Mouse (Mus musculus) retina, embryonic 14.5 days (tissue): ENCODE results near the gene Phactr4.

Source experiments
- DNase-seq: peaks from one replicate; pipeline ENCODE4 v3.0.0-alpha.2; 2015; ENCODE audit warnings: low spot score

The Phactr4 gene

DNA sequence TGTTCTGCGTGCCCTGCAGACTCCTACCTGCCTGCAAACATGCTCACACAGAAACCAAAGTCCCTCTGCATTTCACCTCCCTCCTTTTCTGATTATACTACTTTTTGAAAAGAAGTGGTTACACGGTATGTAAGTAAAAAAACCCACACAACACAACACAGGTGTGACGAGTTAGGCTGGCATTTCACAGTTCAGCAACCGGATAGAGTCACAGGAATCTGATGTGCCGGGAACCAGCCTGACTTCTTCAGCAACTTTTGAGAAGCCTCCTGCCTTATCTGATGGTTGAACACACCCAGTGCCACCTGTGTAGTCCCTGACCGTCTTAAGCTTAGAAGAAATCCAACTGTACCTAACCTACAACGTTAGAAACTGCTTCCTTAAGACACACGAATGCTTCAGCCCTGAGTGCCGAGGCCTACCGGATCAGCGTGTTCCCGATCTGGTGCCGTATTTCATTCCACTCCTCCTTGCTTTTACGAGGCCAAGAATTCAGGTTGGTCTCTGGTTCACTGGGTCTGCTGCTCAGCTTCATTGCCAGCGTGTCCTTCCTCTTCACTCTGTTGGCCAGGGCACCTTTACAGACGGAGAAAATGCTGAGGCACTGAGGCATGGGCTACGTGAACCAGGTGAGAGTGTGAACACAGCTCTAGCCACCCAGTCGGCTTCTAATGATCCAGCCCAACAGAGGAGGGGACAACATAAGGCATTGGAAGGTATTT is 54.6 kb downstream of the Phactr4 start:
- no peak for DNase-seq

DNA sequence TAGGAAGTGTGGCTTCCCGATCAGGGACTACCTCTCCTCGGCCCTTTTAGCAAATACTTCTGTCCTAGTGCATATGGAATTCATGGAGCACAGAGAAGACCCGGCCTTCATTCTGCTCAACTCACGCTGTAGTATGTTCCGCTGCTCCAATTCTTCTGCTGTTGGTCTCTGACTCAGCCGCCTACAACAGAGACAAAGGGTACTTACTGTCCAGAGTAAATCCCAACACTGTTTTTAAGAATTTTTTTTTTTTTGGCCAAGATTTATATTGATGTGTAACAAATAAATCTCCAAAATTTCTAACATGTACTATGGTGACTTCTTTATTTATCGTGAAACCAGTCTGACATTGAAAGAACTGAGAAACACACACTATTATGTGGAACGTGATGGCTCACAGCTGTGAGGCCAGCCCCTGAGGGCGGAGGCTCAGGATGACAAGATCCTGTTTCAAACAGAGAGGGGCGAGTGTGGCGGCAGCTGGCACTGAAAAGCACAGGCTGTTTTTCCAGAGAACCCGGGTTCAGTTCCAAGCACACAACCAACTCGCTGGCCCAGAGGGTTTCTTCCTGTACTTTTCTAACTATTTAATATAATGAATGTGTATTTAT is 56.7 kb downstream of the Phactr4 start:
- no peak for DNase-seq

DNA sequence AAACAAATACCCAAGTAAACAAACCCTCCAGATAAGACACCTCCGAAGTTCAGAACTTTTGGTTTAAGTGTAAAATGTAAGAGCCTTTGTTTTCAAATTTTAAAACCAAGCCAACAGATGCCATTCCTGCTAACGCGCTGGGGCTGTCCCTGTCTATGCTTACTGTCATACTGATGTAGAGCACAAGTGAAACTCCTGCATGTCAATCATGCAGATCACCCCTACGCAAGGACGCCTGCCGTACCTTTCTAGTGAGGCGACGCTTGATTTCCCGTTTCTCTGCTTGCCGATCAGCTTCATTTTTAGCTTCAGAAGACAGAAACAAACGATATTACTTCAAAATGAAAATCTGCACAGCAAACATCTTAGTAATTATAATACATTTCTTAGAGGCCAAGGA is 58.8 kb downstream of the Phactr4 start:
- DNase-seq = no peak

DNA sequence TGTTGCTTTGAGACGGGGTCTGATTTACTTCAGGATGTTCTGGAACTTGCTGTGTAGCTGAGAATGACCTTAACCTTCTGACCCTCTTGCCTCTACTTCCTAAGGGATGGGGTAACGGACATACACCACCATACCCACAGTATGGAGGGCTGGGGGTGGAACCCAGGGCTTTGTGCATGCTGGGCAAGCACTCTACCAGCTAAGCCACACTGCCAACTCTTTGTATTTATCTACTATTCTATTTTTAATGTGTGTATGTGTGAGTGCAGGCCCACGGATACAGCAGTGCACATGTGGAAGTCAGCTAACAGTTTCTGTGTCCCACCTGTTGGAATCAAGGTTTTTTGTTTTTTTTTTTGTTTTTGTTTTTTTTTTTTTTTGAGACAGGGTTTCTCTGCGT is 62.8 kb downstream of the Phactr4 start:
- no peak for DNase-seq

DNA sequence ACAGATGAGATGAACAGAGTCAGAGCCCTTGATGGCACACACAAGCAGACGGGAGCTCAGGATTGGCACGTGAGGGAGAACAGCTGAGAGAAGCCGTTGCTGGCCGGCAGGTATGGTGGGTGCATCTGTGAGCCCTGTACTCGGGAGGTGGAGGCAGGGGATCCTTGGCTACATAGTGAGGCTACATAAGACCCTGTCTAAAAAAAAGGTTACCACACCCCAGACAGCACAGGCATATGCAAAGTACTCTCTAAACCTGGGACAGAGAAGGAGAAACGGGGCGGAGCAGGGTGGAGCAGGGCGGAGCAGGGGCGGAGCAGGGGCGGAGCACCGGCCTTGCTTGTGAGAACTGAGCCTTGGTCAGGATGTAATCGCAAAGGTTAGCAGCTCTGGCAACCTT is 66.1 kb downstream of the Phactr4 start:
- no peak for DNase-seq

DNA sequence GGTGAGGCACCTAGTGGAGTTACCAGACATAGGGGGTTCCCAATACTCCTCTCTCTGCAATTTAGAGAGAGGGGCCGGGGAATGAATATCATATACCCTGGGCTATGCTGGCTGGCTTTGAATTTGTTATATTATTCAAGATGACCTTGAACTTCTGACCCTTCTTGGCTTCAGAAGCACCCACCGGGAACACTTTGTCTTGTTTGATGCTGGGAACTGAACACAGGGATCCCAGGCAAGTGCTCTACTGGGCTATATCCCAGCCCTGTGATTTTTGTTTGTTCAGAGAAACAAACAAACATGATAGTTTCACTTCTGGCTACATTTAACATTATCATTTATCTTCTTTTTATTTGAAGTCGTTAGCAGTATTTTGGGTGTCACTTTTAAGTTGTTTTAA is 66.9 kb downstream of the Phactr4 start:
- no peak for DNase-seq

DNA sequence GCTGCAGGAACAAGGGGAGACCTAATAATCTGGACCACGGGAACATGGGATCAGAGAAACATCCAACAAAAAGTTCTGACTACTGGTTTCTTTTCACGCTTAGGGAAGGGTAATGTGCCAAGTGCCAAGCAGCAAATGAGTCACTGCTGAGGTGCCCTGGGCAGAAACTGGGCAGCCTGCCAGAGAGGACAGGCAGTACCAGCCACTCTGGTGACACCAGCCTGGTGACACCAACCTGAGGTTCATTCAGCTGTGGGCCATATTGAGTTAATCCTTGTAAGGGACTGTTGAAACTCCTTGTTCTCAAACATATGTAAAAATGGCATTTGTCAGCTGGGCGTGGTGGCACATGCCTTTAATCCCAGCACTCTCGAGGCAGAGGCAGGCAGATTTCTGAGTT is 67.7 kb downstream of the Phactr4 start:
- DNase-seq = no peak

DNA sequence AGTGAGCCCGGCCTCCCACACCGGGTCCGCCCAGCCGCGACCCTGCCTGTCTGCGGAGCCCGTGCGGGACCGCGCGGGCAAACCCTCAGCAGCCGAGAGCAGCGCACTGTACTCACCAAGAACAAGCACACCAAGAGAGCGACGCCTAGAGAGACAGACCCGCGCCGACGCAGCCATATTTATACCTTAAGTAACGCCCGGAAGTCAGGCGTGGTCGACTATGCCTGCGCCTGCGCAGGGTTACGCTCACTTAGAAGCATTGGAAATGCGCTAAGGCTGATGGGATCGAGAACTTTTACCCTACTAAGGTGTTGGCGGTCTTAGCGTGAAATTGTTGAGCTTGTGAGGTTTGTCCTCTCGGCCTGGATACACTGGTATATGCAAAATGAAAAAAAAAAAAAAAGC is 68.8 kb downstream of the Phactr4 start, which contains the start of gene Rcc1:
Gene Rcc1, minus strand, starts transcription at position 125 of the 405 bp plus-strand sequence.
- peak; percentile 95 for DNase-seq

DNA sequence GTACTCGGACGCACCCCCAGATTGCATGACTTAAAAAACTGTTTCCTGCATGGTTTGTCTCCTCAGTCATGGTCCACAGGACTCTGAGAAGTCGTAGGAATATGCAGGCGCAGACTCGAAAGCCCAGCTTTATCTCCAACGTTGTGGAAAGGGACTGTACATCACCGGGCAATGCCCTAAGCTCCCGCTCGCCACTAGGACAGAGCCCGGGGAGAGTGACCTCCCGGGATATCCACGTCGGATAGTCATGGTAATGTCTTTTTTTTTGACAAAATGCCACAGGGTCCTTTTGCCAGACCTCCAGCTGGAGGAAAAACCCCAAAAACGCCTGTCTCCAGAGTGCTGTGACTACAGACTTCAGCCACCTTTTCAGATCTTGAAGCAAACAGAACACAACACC is 69.5 kb downstream of the Phactr4 start:
- peak; percentile 24 for DNase-seq

DNA sequence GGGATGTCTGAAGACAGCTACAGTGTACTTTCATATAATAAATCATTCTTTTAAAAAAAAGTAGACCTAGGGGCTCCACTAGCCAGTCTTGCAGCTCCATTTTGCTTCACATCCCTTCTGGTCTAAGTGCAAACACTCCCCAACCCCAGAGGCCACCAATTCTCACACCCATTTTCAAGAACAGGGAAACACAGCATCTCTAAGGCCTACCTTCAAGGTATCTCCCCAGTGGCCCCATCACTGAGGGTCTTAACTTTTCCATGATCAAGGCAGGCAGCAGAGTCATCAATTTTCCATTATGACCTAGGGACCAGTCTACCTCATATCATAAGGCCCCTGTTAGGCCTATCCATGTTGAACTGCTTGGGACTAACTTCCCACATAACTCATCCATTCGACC is 70.9 kb downstream of the Phactr4 start:
- DNase-seq = no peak

DNA sequence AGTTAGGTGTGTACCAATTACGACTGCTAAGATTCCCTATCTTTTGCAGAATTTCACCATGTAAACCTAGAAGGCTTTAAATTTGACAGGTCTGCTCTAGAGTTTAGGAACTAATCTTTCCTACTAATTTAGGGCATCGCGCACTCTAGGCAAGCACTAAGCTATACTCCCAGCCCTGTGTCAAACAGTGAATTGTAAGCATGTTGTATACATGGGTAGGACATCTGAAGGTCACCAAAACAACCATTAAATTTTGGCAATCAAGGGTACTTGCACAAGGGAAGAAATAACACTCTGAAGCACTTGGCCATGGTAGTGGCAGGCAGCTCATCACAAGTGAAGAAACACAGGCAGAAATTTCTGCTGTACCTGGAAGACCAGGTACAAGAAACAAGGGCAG is 71.4 kb downstream of the Phactr4 start:
- DNase-seq = no peak

DNA sequence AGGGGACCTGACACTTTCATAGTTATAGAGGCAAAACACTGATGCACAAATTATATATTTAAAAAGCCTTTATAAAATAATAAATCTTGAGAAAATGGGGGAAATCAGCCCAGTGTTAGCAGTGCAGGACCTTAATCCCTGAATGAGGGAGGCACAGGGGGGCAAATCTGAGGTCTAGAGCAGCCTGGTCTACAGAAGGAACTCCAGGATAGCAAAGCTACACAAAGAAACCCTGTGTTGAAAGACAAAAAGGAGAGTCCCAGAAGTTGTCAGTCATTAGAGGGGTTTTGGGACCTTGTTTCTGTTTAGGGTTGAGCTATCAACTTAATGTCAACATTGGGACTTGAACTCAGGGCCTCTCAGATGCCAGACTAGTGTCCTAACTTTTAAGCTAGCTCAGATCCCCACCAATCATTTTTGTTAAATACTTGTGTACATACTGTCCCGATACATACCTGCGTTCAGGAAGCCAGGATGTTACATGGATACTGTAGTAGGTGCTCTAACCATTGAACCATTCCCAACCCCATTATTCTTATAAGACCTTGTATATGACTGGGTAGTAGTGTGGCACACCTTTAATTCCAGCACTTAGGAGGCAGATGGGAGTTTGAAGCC is 72.1 kb downstream of the Phactr4 start:
- no peak for DNase-seq

DNA sequence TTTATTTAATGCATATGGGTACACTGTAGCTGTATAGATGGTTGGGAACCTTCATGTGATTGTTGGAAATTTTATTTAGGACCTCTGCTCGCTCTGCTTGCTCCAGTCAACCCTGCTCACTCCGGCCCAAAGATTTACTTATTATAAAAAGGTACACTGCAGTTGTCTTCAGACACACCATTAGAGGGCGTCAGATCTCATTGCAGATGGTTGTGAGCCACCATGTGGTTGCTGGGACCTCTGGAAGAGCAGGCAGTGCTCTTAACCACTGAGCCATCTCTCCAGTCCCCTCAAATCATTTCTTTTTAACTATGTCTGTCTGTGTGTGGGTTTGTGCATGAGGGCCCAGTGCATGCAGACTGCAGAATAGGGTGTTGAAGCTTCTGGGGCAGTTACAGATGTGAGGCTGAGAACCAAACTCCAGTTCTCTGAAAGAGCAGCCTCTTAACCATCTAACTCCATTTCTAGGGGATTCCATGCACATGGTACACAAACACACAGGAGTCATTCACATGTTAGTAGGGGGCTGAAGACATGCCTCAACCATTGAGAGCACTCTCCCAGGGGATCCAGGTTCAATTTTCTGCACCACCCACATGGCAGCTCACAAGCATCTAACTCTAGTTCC is 72.7 kb downstream of the Phactr4 start:
- no peak for DNase-seq

DNA sequence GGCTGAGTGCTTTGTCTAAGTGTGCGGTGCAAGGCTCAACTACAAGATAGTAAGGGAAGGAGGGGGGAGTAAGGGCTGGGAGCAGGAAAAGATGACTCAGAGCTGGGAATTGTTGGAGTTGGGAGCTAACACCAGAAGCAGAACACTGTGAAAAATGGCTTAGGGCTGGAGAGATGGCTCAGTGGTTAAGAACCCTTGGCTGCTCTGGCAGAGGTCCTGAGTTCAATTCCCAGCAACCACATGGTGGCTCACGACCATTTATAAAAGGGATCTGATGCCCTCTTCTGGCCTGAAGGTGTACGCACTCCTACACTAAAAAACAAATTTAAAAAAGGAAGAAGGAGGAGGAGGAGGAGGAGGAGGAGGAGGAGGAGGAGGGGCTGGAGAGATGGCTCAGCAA is 75.6 kb downstream of the Phactr4 start:
- no peak for DNase-seq

DNA sequence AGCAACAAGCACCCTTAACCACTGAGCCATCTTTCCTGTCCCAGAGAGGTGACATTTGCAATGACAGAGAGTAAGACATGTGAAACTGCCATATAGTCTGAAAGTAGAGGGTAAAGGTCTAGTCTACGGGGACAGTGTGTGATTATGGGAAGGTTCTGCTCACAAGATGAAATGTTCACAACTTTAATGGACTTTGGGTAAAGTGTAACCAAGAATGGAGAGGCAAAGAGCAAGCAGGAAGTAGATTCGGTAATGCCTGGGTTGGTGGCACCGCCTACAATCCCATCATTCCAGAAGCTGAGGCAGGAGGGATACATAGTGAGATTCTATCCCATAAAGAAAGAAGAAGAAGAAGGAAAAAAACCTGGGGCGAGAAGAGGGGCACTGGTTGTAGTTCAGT is 76.0 kb downstream of the Phactr4 start:
- no peak for DNase-seq

DNA sequence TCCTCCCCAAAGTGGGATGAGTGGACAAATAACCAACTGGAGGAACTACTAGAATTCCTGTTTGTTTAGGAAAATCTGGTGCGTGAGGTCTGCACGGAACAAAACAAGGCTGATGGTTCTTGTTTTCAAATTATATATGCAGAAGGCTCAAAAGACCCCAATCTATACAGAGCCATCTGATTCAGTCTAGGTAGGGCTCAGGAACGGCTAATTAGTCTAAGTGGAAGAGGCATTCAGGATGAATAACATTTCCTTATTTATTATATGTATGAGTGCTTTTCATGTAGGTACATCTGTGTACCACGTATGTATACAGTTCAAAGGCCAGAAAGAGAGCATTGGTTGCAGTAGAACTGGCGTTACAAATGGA is 76.5 kb downstream of the Phactr4 start:
- no peak for DNase-seq

DNA sequence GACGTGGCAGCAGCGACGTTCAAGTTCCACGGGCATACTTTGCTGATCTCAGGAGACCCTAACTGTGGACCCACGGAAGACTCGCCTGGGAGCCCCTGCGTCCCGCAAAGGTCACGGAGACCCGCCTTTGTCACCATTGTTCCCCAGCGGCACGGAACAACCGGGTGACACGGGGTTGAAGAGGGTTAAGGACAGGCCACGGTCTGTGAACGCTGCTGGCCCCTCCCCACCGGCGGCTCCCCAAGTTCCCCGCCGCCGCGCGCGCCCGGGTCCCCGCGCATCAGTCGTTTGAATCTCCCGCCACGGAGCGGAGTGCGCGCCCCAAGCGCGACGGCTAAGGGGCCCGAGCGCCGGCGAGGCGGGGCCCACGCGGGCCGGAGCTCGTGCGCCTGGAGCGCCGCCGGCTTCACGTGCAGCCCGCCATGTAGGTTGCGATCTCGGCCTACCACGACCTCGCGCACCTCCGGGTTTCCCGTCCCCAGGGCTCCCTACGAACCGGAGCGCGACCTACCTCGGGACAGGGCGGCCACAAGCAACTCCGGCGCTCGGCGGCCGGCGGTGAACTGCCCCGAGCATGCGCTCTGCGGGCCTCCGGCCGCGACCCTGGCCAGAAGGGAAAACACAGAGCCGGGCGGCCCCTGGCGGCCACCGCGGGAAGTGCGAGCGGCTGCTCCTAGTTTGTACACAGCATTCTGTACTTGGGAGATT is 77.0 kb downstream of the Phactr4 start:
- DNase-seq = peak; percentile 96

DNA sequence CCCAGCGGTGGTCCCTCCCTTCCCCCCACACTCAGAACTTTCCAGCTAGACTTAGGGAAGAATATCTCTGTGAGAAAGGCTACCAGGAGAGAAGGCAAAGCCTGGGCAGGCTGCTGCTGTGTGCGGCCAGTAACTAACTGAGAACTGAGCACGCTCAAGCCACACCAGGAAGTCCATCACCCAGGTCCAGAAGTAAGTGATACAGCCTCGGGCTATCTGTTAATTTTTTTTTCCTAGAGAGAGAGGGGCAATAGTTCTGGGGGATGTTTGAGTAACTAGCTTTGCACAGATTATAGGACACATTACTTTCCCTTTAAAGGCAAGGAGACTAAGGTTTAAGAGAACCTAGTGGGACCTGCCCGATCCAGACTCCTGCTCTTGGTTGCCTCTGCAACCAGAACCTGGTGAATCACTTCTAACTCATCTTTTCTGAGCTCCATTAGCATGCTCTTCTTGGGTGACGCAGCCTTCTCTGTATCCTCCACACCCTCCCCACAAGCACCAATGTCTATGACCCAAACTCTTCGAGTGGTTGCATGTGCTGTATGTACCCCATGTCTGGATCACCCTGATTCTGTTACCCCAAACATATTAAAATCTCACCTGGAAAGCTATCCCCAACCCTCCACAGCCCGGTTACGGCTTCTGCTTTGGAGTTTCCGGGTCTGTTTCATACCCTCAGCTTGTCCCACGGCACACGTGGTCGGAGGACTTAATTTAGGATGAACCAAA is 77.7 kb downstream of the Phactr4 start:
- DNase-seq = no peak

DNA sequence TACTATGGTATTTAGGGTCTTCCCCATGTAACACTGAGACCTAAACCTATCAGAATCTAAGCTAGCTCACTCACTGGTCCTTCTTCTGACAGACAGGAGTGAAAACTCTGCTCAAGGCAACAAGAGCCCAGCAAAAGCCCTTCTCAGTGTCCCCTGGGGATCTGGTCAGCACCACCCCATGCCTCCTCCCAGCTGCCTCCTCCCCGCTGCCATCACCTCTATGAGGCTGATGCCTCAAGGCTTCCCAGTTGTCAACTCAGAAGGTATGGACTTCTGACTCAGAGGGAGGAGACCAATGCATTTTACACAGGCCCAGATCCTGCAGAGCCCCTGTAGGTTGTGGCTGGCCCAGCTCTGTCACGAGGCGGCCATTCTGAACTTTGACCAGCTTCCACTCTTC is 80.8 kb downstream of the Phactr4 start:
- DNase-seq = no peak

DNA sequence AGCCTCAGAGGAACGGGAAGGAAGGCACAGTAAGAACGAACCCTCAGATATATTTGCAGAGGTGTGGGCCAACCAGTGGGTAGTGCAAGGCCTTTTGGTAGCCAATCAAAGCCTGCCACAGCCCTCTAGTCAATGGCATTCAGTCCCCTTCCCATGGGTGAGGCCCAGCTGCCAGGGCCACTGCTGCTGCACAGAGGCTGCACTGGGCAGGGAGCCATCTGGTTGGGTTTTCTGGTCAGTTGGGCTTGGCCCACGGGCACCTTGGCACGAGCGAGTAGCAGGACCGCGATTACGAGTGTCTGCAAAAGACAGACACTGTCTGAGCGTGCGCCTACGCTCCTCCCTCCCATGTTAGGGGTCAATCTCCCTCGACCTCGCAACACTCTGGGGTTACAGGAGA is 83.3 kb downstream of the Phactr4 start:
- no peak for DNase-seq

DNA sequence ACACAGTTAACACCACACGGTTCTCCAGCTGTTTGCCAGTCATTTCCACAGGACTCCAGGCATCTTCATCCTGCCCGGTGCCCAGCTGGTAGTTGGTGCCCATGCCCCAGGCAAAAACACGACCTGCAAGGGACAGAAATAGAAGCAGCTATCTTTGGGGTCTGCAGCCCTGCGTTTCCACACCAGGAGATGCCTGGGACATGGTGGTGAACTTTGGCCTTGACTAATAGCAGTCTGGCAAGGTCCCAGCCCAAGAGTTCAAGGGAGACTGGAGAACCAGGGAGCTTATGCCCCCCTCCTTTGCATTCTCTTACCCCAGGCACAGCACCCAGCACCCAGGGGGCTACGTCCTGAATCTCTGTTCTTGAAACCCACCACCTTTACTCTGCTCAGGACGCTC is 89.4 kb downstream of the Phactr4 start:
- DNase-seq = no peak

DNA sequence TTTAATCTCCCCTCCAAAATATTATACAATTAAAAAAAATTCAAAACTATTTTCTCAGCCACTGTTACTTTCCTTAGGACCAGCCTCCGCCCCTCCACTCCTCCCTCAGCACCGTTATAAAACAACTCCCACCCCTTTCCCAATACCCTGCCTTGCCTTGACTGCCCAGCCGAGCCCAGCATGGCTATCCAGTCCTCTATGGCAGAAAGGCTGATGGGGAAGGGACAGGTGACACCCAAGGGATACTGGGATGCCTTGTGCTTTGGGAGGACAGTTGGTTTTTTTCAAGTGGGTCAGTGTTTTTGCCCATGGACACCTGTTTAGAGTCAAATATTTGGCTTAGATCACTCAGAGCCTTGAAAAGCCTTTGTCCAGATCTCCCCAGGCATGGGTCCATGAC is 90.3 kb downstream of the Phactr4 start:
- no peak for DNase-seq
